Mouse (Mus musculus) bone marrow macrophage, adult 2 months (primary cell): Measurements from ENCODE around the gene Mob3a.

Source experiments
- CTCF ChIP-seq: IDR thresholded peaks from 2 replicates; pipeline ENCODE4 v1.5.1; 2012; ENCODE audit warnings: low read depth, mild to moderate bottlenecking, low read length, moderate library complexity
- POLR2A ChIP-seq: IDR thresholded peaks from 2 replicates; pipeline ENCODE4 v1.6.1; 2012; ENCODE audit warnings: mild to moderate bottlenecking, low read depth, low read length, borderline replicate concordance

DNA sequence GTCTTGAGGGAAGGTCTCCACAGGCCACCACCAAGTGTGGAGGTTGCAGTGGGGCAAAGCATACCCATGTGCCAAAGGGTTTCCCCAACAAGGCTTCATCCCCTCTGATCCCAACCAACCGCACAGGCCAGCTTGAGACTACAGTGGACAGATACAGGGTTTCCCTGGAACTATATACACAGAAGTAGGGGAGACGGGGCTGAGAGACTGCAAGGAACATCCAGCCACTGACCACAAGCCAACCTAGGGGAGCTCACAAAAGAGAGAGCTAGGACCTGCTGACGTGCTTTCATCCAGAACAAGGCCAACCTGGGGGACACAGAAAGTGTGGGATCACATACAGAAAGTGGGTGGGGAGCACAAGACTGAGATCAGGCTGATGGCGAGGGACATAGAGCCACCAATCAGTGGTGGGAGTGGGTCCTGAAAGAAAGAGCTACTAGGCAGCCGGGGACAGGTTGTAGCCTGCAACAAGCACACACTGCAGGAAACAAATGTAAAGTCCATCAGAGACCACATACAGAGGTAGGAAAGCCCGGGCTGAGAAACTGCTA lies 26.8 kb downstream of the Mob3a start:
- TF ChIP-seq CTCF (no peak), POLR2A (no peak)
